Mouse (Mus musculus) lung, postnatal 0 days (tissue): ENCODE data around the gene Mapk8.

Source experiments
- CTCF ChIP-seq: IDR thresholded peaks from 2 replicates; pipeline ENCODE4 v1.5.1; 2016; ENCODE audit warnings: antibody characterized with exemption, mild to moderate bottlenecking
- EP300 ChIP-seq: IDR thresholded peaks from 2 replicates; pipeline ENCODE4 v1.6.1; 2016; ENCODE audit warnings: antibody characterized with exemption, mild to moderate bottlenecking, control low read depth

DNA sequence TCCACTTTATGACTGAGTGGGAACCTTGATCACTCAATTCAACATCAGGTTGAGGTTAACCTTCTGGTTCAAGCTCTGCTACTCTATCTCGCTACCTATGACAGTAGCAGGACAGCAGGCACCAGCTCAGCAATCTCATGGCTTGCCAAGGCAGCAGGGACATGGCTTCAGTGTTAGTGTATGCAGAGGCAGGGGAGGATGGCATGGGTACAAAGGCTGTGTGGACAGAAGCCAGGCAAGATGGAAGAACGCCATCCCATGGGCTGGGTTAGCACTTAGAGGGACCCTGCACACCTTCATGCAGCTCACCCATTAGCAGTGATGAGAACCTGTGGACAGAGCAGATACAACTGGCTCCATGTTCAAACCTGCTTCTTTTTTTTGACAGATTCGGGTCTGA lies 69.7 kb downstream of the Mapk8 start:
- TF ChIP-seq CTCF (no peak), EP300 (no peak)
